Mouse (Mus musculus) left cerebral cortex, adult 11 months (tissue): ENCODE measurements around the gene Cd44.

Experiments
- DNase-seq: peaks from one replicate; pipeline ENCODE4 v3.0.0; 2022; ENCODE audit warnings: low spot score

The Cd44 gene

DNA sequence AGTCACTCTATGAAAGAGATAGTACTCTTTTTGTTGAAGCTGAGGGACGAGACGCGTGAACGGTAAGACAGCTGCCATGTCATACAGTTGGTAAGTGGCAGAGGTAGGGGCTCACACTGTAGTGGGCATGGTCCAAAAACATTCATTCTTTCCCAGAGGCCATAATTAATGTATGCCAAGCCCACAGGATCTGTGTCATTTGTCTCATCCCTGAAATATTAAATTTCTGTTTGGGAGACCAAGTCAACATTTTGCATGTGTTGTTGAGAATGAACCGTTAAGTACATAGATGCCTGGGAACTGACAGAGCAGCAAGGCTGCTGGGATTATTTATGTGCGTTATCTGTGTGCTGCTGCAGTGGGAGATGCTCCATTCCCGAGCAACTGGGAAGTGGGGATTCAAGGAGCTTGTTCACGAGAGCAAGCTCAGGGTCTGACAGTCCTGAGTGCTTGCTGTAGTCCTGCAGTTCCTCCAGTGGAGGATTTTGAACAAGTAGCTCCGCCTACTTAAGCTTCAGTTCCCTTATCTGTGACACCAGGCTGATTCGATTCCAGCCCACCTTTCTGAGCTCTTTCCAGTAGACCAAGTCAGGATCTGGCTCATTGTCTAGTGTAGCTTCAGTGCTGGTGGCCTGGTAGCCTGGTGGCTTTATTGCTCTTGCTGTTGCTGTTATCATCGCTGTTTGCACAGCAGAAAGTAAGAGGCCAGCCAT is 12.5 kb upstream of the Cd44 start:
- no peak for DNase-seq

- DNase-seq: no peak
These were observed 11.5 kb upstream of the Cd44 start for GRCm38 (mm10) chr2:102912951-102913350.

DNA sequence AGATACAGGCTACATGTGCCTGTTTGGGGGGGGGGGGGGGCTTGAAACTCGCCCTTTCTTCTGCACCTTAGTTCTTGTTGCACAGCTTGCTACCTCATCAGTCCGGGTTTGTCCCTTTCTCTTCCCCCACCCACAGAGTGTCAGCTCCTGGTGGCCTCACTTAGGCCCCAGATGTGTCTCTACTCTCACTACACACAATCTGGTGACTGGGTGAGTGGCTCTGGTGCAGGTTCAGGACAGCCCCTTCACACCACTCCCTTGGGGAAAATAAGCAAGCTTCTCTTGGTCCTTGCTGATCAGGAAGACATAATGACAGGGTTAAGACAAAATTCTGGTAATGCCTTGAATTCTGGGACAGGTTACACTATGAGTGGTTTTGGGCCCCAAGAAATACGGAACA is 11.0 kb upstream of the Cd44 start:
- no peak for DNase-seq

- no peak for DNase-seq
These were observed 7.9 kb upstream of the Cd44 start for GRCm38 (mm10) chr2:102909403-102909802.

GRCm38 (mm10) chr2:102905604-102906003 is 4.1 kb upstream of the Cd44 start:
- no peak for DNase-seq

DNA sequence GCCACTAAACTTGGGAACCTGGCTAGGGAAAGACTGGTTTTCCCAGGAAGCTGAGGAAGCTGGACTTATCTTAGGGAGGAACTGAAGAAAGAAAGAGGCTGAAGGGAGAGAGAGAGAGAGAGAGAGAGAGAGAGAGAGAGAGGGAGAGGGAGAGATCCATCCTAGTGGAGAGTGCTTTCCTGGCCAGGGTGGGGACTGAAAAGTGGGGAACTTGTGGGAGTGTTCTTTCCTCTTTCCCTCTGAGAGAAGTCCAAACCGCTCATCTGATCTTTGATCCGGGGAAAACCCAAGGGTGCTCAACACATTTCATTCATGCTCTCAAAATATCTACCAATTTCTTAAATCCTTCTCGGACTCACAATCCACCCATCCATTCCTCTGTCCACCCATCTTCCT is 361 bp upstream of the Cd44 start:
- DNase-seq: no peak

DNA sequence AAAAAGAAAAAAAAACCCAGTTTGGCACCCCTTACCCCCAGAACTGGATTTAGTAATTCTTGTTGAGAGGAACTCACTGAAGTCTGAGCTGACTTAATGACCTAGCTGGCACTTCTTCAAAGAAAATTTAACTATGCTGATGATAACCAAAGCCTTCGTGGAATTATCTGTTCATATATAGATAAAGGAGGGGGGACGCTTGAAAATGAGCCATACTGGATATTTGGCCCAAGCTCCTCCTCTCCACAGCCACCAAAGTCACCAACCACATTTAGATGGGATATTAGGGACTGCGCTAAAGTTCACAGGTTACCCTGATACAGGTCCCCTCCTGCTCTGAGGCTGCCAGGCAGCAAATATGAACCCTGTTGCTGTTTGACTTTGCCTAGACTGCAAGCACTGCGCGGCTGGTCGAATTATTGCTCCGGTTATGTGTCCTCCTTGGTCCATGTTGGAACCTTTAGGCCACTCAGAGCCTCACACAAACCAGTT is 1.2 kb downstream of the Cd44 start:
- DNase-seq: no peak

GRCm38 (mm10) chr2:102899238-102899637 is 2.2 kb downstream of the Cd44 start:
- DNase-seq: no peak

DNA sequence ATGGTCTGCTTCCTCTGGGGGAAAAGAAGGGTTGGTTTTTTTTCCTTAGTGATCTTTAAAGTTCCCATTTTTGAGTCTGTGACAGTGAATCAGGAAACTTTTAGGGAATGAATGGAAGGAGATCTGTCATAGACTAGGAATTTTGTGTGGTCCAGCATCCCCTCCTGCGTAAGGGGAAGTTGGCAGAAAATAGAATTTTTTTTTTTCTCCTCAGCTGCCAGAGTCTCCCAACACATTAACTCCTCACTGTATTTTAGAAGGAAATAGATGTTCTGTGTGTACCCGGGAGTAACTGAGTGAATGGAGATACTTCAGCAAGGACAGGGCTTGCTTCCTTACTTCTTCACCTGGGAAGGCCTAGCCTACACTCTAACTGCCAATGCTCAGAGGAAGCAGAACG is 2.9 kb downstream of the Cd44 start:
- DNase-seq: no peak

DNA sequence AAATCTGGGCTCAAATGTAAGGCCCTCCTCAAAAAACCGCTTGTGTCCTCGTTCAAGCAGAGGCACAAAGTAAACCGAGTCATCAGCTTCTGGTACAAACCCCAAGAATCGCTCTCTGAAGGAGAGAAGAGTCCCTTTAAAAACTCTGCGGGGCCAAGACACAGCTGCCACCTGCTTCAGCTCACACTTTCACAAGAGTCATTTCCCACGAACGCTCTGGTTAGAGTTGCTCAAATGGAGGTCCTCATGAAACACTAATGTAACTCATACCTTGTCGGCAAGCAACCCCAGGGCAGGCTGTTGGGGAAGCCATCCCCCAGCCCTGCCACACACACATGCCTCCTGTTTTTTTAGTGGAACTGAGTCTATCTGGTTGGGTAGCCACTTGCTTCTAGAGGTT is 5.3 kb downstream of the Cd44 start:
- DNase-seq: no peak

- no peak for DNase-seq
These were observed 6.3 kb downstream of the Cd44 start for GRCm38 (mm10) chr2:102895197-102895596.

GRCm38 (mm10) chr2:102894785-102895184 is 6.7 kb downstream of the Cd44 start:
- DNase-seq: no peak

DNA sequence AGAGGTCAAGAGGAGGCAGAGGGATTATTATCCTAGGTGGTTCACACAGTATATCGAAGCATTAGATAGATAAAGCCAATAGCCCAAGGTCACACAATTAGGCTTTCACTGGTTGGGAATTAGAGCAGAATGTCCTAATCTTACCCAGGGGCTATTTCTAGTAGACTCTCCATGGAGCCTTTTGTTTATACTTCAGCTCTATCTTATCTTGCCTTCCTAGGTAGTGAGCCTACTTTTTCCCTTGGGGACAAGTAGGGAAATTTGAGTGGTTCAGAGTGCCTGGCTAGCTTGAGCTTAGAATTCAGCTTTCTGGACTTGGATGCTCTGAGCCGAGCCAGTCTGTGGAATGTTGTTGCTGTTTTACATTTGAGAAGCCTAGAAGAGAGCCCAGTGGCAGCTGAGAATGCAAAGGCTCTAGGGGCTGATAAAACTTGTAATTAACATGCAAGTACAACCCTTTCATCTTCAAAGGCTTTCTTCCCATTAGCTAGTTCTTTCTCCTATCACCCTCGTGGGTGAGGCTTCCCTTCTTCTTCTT is 12.7 kb downstream of the Cd44 start:
- no peak for DNase-seq

DNA sequence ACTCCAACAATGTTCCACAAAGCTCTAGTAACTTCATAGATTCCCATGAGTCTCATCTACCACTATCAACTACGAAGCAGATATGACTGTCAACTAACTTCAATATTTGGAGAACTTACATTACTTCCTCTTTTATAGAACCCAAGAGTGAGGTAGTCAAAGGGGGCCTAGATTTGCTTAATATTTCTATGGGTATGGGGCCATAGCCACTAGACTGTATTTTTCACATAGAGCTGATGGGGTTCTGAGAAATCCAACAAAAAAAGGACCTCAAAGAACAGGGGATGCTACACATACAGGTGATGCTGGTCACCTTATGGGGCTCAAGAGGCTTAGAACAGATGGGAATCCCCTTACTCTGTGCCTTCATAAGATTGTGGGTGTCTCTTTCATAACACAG is 14.3 kb downstream of the Cd44 start:
- DNase-seq: no peak

- DNase-seq: no peak
These were observed 15.0 kb downstream of the Cd44 start for GRCm38 (mm10) chr2:102886306-102886935.

GRCm38 (mm10) chr2:102882597-102883272 is 18.7 kb downstream of the Cd44 start:
- no peak for DNase-seq

GRCm38 (mm10) chr2:102882004-102882588 is 19.4 kb downstream of the Cd44 start:
- DNase-seq: no peak

DNA sequence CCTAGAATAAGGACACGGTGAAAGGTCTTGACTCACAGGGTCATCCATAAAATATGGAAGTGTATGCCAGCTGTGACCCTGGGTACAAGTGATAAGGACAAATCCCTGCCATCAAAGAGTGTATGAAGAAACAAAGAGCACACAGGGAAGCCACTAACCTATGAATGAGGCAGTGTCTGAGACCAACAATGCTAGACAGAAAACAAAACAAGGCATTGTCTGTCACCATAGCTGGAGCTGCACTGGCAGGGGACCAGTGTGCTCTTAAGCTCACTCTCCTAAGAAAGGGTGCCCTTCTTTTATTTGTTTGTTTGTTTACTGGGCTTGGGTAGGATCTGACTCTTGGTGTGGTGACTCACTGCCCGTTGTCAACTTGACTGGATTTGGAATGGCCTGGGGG is 23.0 kb downstream of the Cd44 start:
- no peak for DNase-seq

- no peak for DNase-seq
These were observed 24.0 kb downstream of the Cd44 start for GRCm38 (mm10) chr2:102877463-102877862.

DNA sequence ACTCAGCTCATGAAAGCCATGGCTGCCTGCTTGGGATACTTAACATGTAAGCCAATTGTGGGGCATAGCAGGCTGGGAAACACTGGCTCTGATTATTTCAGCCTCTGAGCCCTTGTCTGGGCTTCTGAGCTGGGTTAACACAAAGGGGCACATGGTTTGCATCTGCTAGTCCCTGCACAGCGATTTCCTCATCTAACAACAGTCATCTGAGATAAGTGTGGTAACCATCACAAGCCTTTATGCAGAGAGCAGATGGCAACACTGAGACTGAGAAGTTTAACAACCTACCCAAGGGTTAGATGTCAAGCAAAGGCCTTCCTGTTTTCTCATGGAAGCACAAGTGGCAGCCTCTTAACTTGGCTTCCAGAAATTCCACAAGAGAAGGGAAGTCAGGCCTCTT is 25.3 kb downstream of the Cd44 start:
- DNase-seq: no peak

GRCm38 (mm10) chr2:102873848-102874247 is 27.6 kb downstream of the Cd44 start:
- DNase-seq: no peak

GRCm38 (mm10) chr2:102873194-102873593 is 28.3 kb downstream of the Cd44 start:
- no peak for DNase-seq

DNA sequence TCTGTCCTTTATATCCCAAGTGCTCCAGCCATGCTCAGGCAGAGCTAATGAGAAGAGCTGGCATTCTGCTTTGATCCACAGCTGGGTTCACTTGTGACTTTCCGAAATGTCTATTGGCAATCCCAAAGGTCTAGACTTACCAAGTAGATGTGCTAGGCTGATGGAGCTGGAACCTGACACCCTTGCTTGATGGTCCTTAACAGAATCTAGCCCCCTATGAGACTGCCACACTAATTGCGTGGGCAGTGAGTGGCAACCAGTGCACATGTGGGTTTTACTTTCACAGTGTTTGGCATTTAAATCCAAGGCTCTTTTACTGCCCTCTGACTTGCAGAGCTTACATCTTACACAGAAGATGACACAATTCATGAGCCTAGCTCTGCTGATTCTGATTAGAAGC is 29.0 kb downstream of the Cd44 start:
- no peak for DNase-seq
